Mouse (Mus musculus) G1E-ER4 (cell line): Measurements from ENCODE around the gene Esyt2. TPM values are rescaled to one million over a fixed set of nuclear protein-coding genes. Genes with fewer than 3 reads are reported as not detected.

Experiments used
- GATA1 ChIP-seq: IDR thresholded peaks from one replicate; pipeline ENCODE4 v1.8.0; 2012; ENCODE audit warnings: low read length, inconsistent platforms
- polyA plus RNA-seq: library from polyadenylated mRNA; stranded (reverse); fragments of >175 nt; gene quantifications from 2 replicates; pipeline ENCODE4 v1.2.3, GENCODE M21; 2012

Gene Esyt2
- polyA plus RNA-seq, 1 experiment = 25.4 TPM

- no peak for TF ChIP-seq GATA1
Observed at GRCm38 (mm10) chr12:116383995-116384394, 103.0 kb downstream of the Esyt2 start.

DNA sequence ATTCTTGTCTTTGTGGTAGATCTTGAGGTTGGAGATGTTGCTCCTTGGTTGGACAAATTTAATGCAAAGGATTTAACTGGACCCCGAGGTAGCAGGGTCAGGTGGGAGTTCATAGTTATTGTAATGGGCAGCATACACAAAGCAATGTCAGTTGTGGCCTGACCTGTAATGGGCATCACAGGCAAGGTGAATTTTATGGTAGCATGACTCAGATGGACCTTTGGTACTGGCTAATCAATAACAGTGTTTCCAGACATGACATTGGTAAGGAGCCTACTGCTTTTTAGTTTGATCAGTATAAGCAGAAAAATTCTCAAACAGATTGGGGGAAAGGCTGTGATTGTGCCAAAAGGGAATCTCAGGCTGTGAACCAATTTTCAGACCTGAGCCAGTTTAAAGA is 105.8 kb downstream of the Esyt2 start:
- TF ChIP-seq GATA1 = no peak

- no peak for TF ChIP-seq GATA1
Observed at GRCm38 (mm10) chr12:116389868-116390267, 108.9 kb downstream of the Esyt2 start.

DNA sequence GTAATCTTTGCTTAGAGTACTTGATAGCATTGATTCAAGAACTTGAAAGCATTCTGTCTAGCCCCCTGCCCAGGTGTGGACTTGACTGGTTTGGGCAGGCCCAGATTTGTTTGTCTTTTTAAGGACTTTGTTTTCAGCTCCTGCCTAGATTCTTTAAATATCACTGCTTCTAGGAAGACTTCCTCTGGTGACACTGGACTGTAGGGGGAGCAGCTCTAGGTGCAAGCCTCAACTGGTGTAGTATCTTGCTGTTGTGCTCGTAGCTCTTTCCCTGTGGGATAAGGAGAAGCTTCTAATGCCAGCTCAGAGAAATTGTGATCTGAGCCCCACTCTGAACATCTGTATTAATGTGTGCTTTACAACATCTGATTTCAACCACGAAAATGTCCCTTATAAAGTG is 113.3 kb downstream of the Esyt2 start:
- TF ChIP-seq GATA1 = no peak

GRCm38 (mm10) chr12:116395312-116395711 is 114.3 kb downstream of the Esyt2 start:
- TF ChIP-seq GATA1 = no peak

DNA sequence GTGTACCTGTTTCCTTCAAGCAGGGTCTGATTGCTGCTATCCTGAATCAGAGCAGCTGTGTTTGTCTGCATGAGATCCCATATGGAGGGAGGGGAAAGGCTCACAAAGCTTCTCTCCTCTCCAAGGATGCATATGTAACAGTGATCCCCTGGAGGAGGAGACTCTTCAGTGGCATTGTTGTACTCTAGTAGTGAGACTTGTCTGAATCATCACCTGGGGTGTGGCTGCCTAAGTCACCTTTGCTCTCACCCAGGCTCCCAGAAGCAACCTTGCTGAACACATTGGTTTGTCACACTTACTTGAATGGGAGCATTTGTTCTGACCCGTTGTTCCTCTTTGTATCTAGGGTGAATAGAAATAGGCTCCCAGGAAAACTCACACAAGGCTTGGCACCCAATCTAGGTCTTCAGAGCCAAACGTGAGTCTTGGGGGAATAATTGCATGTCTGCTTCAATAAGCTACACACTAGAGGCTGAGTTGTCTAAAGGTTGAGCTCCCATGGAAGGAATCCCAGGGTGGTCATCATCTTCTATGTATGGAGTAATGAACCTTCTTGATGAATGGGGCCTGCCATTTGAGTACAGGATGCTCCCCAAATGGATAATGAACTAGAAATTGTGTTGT is 115.2 kb downstream of the Esyt2 start:
- no peak for TF ChIP-seq GATA1

DNA sequence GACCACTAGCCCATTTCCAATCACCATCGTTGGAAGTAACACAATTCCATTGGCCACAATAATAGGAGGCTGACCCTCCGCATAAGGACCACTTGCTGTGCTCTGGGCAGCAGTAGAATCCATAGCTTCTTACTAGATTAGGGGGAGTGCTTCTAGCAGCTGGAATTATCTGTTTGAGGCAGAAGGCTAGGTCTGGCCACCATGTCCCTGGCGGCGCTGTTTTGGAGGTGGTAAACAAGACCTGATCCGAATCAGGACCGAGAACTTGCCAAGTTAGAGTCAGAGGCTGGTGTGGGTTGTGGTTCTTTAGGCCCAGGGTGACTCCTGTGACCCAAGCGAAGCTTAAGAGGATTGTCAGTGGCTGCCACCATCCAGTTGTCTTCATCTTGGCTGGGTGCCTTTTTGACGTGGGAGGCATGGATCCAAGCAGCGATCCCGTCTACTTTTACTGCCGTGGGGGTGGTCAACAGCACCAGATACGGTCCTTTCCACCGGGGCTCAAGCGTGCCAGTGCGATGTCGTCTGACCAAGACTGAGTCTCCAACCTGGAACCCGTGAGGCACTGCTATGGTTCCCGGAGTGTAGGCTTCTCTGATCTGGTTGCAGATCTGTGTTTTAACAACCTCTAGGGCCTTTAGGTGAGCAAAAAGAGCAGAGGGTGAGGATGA is 123.2 kb downstream of the Esyt2 start:
- TF ChIP-seq GATA1 = no peak

DNA sequence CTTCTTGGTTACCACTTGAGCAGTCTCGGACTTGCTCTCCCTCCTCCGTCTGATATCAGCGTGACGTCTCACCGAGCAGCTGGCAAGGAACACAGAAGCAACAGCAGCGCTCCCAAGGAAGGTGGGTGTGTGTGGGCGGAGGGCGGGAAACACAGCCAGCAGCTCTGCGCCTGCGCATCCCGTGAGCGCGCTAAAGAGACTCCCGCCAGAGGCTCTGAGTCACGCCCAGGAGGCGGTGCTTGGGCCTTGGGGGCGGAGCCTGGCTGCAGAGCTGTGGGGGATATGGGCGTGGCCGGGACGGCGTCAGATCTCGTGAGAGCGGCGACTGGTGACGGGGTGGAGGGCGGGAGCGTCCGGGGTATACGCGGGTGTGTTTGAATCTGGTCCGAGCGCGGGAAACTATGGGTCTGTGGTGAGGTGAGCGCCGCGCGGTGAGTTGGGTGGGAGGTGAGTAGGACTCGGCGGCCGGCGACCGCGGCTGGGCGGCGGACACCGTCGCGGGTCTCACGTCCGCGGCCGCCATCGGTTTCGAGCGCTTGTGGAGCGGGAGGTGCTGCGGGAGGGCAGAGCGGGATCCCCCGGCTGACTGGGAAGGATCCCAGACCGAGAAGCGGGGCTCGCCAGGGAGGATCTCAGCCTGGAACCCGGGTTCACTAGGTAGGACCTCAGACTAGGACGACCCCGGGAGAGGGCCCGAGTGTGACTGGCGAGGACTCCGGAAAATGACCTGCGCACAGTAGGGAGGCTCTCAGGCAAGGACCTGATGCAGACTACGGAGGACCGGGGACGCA is 124.2 kb downstream of the Esyt2 start, which contains the start of gene Ncapg2:
TSS of gene Ncapg2 (plus strand) at position 358 of the 791 bp plus-strand sequence.
- no peak for TF ChIP-seq GATA1

GRCm38 (mm10) chr12:116405836-116406155 is 124.8 kb downstream of the Esyt2 start:
- TF ChIP-seq GATA1 = no peak

DNA sequence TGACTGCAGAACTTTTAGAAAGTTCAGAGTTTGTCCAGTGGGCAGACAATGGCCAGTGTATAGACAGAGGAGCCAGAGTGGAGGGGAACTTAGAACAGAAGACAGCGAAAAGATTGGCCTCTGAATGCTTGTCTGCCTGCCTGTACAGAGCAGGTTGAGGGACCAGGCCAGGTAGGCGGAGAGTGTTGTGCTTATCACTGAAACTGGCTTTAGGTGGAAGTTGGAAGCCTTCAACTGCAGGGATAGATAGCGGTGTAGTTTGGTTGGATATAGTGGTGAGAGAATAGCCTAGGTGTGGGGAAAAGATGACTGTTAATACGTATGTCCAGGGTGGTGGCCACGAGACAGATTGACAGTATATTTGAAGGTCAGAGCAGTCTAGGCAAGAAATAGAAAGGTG is 126.9 kb downstream of the Esyt2 start:
- no peak for TF ChIP-seq GATA1

DNA sequence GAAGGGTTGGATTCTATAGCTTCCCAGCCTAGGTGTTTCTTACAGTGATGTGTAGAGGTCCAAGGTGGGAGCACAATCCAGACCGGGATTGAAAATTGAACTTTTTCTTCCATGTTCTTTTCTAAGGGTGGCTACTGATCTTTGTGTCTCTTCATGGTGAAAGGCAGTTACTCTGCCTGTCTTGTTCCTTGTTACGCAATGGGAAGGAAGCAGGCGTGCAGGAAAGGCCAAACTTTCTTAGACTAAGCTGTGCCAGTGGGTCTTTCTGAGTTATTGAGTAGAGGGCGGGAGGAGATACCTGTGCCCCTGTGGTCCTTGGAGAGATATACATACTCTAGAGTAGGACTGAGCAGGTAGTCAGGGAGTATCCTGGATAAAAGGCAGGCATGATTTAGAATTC is 133.9 kb downstream of the Esyt2 start:
- no peak for TF ChIP-seq GATA1

DNA sequence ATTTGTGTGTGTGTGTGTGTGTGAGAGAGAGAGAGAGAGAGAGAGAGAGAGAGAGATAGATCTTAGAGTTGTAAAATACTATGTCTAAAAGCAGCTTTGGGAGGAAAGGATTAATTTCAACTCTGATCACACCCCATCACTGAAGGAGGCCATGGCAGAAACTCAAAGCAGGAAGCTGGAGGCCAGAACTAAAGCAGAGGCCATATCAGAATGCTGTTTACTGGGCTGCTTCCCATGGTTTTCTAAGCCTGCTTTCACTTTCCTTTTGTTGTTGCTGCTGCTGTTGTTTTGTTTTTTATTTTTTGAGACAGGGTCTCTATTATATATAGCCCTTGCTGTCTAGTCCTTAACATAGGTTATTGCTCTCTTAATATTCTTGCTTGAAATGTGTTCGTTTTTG is 135.5 kb downstream of the Esyt2 start:
- TF ChIP-seq GATA1 = no peak

DNA sequence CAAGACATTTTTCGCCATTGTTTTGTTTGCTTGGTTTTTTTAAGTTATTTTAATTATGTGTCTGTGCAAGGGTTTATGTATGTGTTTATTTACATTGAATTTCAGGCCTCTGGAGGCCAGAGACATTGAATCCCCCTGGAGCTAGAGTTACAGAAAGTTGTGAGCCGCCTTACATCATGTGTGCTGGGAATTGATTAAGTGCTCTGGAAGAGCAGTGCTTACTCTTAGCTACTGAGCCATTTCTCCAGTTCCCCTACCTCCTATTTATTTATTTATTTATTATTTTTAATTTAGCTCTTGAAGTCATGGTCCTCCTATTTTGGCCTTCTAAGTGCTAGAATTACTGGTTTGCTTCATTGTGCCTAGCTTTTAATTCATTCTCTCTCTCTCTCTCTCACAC is 140.7 kb downstream of the Esyt2 start:
- no peak for TF ChIP-seq GATA1

DNA sequence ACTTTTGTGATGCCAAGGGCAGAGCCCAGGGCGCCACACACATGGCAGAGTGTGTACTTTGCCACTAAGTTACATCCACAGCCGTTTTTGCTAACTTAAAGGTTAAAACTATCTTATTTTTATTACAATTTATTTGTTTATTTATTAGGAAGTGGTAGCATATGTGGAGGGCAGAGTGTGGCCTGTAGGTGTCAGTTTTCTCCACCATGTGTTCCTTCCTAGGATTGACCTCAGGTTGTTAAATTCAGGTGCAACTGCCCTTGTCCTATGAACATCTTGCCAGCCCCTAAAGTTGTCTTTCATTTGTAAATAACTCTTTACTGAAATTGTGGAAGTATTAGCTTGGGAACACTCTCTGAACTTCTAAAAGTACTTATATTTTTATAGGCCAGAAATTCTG is 144.4 kb downstream of the Esyt2 start:
- no peak for TF ChIP-seq GATA1

DNA sequence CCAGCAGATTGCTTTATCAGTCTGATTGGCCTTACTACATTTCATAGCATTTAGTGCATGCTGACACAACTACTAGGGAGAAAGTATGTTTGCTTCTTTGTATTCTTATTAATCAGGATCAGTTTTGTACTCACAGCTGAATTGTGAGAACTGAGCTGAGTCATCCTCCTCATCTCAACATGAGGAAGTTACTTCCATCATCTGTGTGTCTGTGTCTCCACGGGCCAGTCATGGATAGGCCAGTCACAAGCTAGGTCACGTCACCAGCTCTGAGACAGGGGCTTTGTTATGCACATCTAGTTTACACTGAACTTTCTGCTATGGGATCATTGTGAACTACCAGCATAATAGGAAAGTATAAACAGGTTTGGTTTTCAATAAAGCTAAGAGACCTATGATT is 152.7 kb downstream of the Esyt2 start:
- TF ChIP-seq GATA1 = no peak

DNA sequence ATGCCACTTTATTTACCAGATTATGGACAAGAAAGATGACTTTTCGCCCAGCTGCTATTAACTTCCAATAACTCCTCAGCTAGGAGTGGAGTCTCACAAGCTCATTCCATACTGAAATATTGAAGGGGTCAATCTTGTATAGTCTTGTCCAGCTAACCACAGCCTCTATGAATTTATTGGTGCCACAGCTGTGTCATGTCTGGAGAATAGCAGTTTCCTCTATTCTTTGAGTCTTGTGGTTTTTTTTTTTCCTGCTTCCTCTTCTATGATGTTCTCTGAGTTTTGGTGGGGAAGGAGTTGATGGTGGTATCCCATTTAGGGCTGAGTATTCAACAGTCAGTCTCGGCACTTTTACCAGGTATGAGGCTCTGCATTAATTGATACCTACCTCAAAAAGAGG is 154.2 kb downstream of the Esyt2 start:
- TF ChIP-seq GATA1 = no peak

DNA sequence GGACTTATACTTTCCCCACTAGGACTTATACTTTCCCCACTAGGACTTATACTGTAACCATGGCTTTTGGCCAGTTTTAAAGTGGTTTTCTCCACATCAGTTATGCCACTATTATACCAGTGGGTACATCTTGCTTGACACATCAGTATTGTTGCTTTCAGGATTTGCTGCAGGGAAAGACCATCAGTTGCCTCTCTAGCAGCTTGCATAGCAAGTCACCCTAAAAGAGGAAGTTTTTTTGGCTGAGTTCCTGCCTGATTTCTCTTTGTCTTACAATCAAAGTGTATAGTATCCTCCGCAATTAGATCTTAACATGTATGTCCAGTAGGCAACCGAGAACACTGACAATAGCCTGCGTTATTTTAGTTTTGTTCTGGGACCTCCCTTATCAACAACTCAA is 155.1 kb downstream of the Esyt2 start:
- TF ChIP-seq GATA1 = no peak
